8 mouse cellular contexts compared by ENCODE assay signal in the genomic region with DNA sequence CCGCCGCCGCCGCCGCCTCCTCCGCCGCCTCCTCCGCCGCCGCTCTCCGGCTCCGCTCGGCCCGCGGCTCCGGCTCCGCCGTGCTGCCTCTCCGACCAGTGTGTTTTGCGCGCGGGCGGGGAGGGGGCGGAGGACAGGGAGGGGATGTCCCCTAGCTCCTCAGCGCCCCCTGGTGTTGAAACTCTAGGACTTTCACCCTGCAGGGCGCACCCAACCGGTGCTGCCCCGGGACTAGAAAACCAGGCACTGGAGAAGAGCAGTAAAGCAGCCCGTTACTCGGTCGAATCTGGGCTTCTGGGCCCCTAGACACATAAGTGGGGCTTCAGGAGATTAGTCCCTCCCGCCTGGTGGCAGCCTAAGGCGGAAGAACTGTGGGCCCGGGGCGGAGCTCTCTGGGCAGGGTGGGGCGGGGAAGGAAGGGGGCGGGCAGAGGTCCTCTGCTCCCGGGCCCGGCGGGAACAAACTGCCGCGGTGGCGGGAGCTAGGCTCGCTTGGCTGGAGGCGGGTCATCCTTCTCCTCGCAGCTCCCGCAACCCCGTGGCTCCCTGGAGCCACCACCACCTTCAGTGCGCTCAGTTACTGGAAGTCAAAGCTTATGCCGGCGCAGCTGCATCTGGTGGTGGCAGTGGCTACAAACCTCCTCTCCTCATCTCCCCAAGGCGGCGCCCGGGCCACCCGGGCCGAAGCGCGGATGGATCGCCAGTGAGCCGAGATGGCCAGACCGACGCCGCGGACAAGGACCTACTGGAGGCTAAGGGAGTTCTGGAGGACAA. TPM values are rescaled to one million over a fixed set of nuclear protein-coding genes. Genes with fewer than 3 reads are reported as not detected.
A peak's percentile ranks its signal among the peaks of the same experiment; 100 is the strongest.
DNase-seq lines count a peak whose midpoint lies in the region; ATAC-seq and TF ChIP-seq lines count a peak whose summit lies in the region.

TSS of gene Foxd2 (minus strand) at position 45 of the 773 bp plus-strand sequence.

- peak within 1 kb of the TSS; percentile 48 for H3K9ac ChIP-seq in intestine, postnatal 0 days (ENCODE audit: low read depth, low read length)
- H3K9ac ChIP-seq in liver, embryonic 12.5 days: peak within 1 kb of the TSS; percentile 49
- peak within 1 kb of the TSS; percentile 26 for H3K9ac ChIP-seq in stomach, embryonic 15.5 days

- no peaks in the 10 kb centered on the region for H3K79me2 ChIP-seq in myocyte (ENCODE audit: control insufficient read depth, insufficient read depth)

- peak; percentile 69 for TF ChIP-seq POLR2A in myocyte (IDR thresholded peaks at IDR 0.05; ENCODE audit: insufficient read length, low read depth)

- H3K27ac ChIP-seq in intestine, postnatal 0 days (ENCODE audit: low read depth, low read length): peak within 1 kb of the TSS; percentile 21; the same call in 1 of the 2 replicates
- no peak within 1 kb of the TSS for H3K27ac ChIP-seq in liver, embryonic 12.5 days
- no peak within 1 kb of the TSS for H3K27ac ChIP-seq in stomach, embryonic 15.5 days

- peak within 1 kb of the TSS; percentile 58 for H3K4me3 ChIP-seq in intestine, postnatal 0 days (ENCODE audit: low read depth, low read length)
- peak within 1 kb of the TSS; percentile 62 for H3K4me3 ChIP-seq in liver, embryonic 12.5 days
- H3K4me3 ChIP-seq in myocyte: peak within 1 kb of the TSS; percentile 69
- peak within 1 kb of the TSS; percentile 53 for H3K4me3 ChIP-seq in stomach, embryonic 15.5 days (replicated peaks)

- WGBS in intestine, postnatal 0 days: under 1% methylated on average over 63 of the region's 64 CpGs
- WGBS in liver, embryonic 12.5 days (ENCODE audit: insufficient replicate concordance): 1% methylated on average over 61 of the region's 64 CpGs
- WGBS in stomach, embryonic 15.5 days: under 1% methylated on average over 62 of the region's 64 CpGs

- ATAC-seq in granulocyte monocyte progenitor cell, adult 5-6 weeks (replicated peaks; ENCODE audit: poor library complexity, severe bottlenecking): peak; percentile 77
- peak; percentile 88 for ATAC-seq in intestine, postnatal 0 days
- peak; percentile 89 for ATAC-seq in liver, embryonic 12.5 days
- ATAC-seq in stomach, embryonic 15.5 days (ENCODE audit: insufficient read depth, low FRiP score, low read depth): peak; percentile 84

- peak within 1 kb of the TSS; percentile 72 for H3ac ChIP-seq in myocyte (ENCODE audit: control insufficient read depth, insufficient read length)

- DNase-seq in 3T3-L1 (ENCODE audit: low read depth, low spot score): peak; percentile 91
- peak; percentile 92 to 98 for DNase-seq in adrenal gland, adult (ENCODE audit: inconsistent age in 2 of 2, low spot score in 1 of 2)
- peak; percentile 94 for DNase-seq in embryo, embryonic 11 days

- peak within 1 kb of the TSS; percentile 91 for H3K4me2 ChIP-seq in intestine, postnatal 0 days (replicated peaks; ENCODE audit: low read depth)
- peak within 1 kb of the TSS; percentile 91 for H3K4me2 ChIP-seq in liver, embryonic 12.5 days
- peak within 1 kb of the TSS; percentile 86 for H3K4me2 ChIP-seq in myocyte (ENCODE audit: low read depth)
- peak within 1 kb of the TSS; percentile 95 for H3K4me2 ChIP-seq in stomach, embryonic 15.5 days

- H3K4me1 ChIP-seq in intestine, postnatal 0 days (replicated peaks; ENCODE audit: control insufficient read depth, insufficient read depth, low read length): no peaks in the 10 kb centered on the region
- H3K4me1 ChIP-seq in liver, embryonic 12.5 days: peaks cover 28% of the 10 kb centered on the region
- peaks cover 27% of the 10 kb centered on the region for H3K4me1 ChIP-seq in stomach, embryonic 15.5 days

- TF ChIP-seq CTCF in intestine, postnatal 0 days (IDR thresholded peaks at IDR 0.05; ENCODE audit: low read depth): peak; percentile 92

- H3K9me3 ChIP-seq in intestine, postnatal 0 days (ENCODE audit: control insufficient read depth): no peaks in the 10 kb centered on the region
- no peaks in the 10 kb centered on the region for H3K9me3 ChIP-seq in liver, embryonic 12.5 days (replicated peaks)
- H3K9me3 ChIP-seq in stomach, embryonic 15.5 days: no peaks in the 10 kb centered on the region

- peaks cover 99% of the 10 kb centered on the region for H3K27me3 ChIP-seq in intestine, postnatal 0 days (replicated peaks; ENCODE audit: control insufficient read depth, insufficient read depth, low read length)
- peaks cover 100% of the 10 kb centered on the region for H3K27me3 ChIP-seq in liver, embryonic 12.5 days (replicated peaks)
- no peaks in the 10 kb centered on the region for H3K27me3 ChIP-seq in myocyte (ENCODE audit: control insufficient read depth, insufficient read depth, insufficient read length)
- peaks cover 95% of the 10 kb centered on the region for H3K27me3 ChIP-seq in stomach, embryonic 15.5 days (replicated peaks)

- no peaks in the 10 kb centered on the region for H3K36me3 ChIP-seq in intestine, postnatal 0 days (ENCODE audit: control insufficient read depth, insufficient read depth)
- no peaks in the 10 kb centered on the region for H3K36me3 ChIP-seq in liver, embryonic 12.5 days
- H3K36me3 ChIP-seq in myocyte (ENCODE audit: control insufficient read depth, insufficient read depth): no peaks in the 10 kb centered on the region
- no peaks in the 10 kb centered on the region for H3K36me3 ChIP-seq in stomach, embryonic 15.5 days

TF ChIP-seq in myocyte, 11 proteins besides CTCF, POLR2A, EP300 and RAD21:
- no peak for TF ChIP-seq MYOG (IDR thresholded peaks at IDR 0.05; ENCODE audit: control insufficient read depth in 1 of 3, insufficient read depth in 1 of 3, insufficient read length in 2 of 3, low read depth in 2 of 3)
- no peak for TF ChIP-seq CEBPB (IDR thresholded peaks at IDR 0.05; ENCODE audit: insufficient read depth, poor library complexity, severe bottlenecking)
- TF ChIP-seq MAX (IDR thresholded peaks at IDR 0.05; ENCODE audit: low read depth): no peak
- TF ChIP-seq E2F4 (IDR thresholded peaks at IDR 0.05; ENCODE audit: insufficient read depth): no peak
- TF ChIP-seq POLR2AphosphoS2 (IDR thresholded peaks at IDR 0.05; ENCODE audit: insufficient read length, low read depth): peak; percentile 54
- TF ChIP-seq SRF (IDR thresholded peaks at IDR 0.05; ENCODE audit: control insufficient read depth, insufficient read length, low read depth): peak; percentile 19

RNA-seq across cellular contexts. Expression of gene Foxd2, which starts in this region (rescaled TPM):
- 0.32 and 1.0 TPM in 2 replicates for total RNA-seq in granulocyte monocyte progenitor cell, adult 5-6 weeks (2014; fragmentation: Nextera tagmentation)
- 0.30 and 1.3 TPM in 2 replicates for total RNA-seq in granulocyte monocyte progenitor cell, adult 5-6 weeks (2017)
- 0.50 TPM in 1 of 2 replicates, not detected in the other for polyA plus RNA-seq in intestine, postnatal 0 days (2015; fragmentation: Nextera tagmentation; extraction: Ambion mirVana)
- 0.11 and 0.16 TPM in 2 replicates for polyA plus RNA-seq in liver, embryonic 12.5 days (2016; fragmentation: Nextera tagmentation; extraction: Ambion mirVana)
- polyA plus RNA-seq in myocyte (2012; fragmentation: generic; extraction: Trizol): 0.65 TPM
- polyA plus RNA-seq in stomach, embryonic 15.5 days (2015; fragmentation: Nextera tagmentation; extraction: Ambion mirVana): 0.19 and 0.32 TPM in 2 replicates

Comparison
In these comparisons a context has a peak if more than half of its experiments do, and no peak if none do; other contexts are left out.
1. Peak in ATAC-seq, H3K4me3 ChIP-seq, H3K27ac ChIP-seq, H3K9ac ChIP-seq and H3K4me2 ChIP-seq in intestine, postnatal 0 days; RNA of the gene not detected or under 1 TPM.
2. Peak in ATAC-seq, H3K4me3 ChIP-seq, H3K9ac ChIP-seq and H3K4me2 ChIP-seq in liver, embryonic 12.5 days; RNA of the gene not detected or under 1 TPM.
3. Peak in ATAC-seq, H3K4me3 ChIP-seq, H3K9ac ChIP-seq and H3K4me2 ChIP-seq in stomach, embryonic 15.5 days; RNA of the gene not detected or under 1 TPM.